Mouse (Mus musculus): ENCODE measurements around the gene Traf5.

DNA sequence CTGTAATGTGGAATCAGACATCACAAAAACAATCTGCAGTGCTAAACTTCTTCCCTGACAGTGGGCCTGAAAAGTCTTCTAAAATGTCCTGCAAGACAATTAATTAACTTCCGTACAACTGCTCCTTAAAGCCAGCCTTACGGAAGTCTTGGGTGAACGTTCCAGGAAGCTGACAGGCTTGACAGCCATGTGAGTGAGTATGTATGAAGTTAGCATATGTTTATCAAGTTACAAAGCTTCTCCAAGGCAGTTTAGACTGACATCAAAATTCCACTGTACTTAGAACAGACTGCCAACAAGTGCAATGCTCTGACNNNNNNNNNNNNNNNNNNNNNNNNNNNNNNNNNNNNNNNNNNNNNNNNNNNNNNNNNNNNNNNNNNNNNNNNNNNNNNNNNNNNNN lies 38.6 kb downstream of the Traf5 start:
- no peak for TF ChIP-seq CTCF (IDR thresholded peaks at IDR 0.05; ENCODE audit: extremely low read depth, insufficient read depth, insufficient read length, insufficient replicate concordance)
- no peak for TF ChIP-seq POLR2A (IDR thresholded peaks at IDR 0.05; ENCODE audit: low read depth, low read length)

Measured in spleen, adult 2 months (tissue).